ENCODE assay signal across 16 mouse cellular contexts in genomic region chr3:107207625-107208253, GRCm38 (mm10). TPM values are rescaled to one million over a fixed set of nuclear protein-coding genes. Genes with fewer than 3 reads are reported as not detected.
DNase-seq lines count a peak whose midpoint lies in the region; ATAC-seq and TF ChIP-seq lines count a peak whose summit lies in the region.
"Had no signal": no experiment of that assay in that cellular context is flagged by ENCODE, and none has a peak within 500 bp of the region (broad histone marks: within the 10 kb centered on the region; RNA-seq: fewer than 3 reads in every experiment).

No protein-coding gene starts in this region.

- H3K27ac ChIP-seq in forebrain, embryonic 16.5 days (ENCODE audit: low read length): no peak overlapping the region
- H3K27ac ChIP-seq in forebrain, embryonic 14.5 days (ENCODE audit: low read depth, low read length): no peak overlapping the region
- no peak overlapping the region for H3K27ac ChIP-seq in neural tube, embryonic 11.5 days (ENCODE audit: low read depth, low read length)
- no peak overlapping the region for H3K27ac ChIP-seq in neural tube, embryonic 15.5 days (replicated peaks)
- H3K27ac ChIP-seq in lung, postnatal 0 days (ENCODE audit: low read length): no peak overlapping the region
- no peak overlapping the region for H3K27ac ChIP-seq in midbrain, postnatal 0 days (ENCODE audit: low read depth, low read length)
- H3K27ac ChIP-seq: embryonic facial prominence, embryonic 15.5 days had no signal

- no peak overlapping the region for H3K4me2 ChIP-seq in forebrain, embryonic 16.5 days (ENCODE audit: low read length)
- no peak overlapping the region for H3K4me2 ChIP-seq in forebrain, embryonic 14.5 days (ENCODE audit: low read length)
- no peak overlapping the region for H3K4me2 ChIP-seq in neural tube, embryonic 11.5 days (ENCODE audit: low read depth)
- H3K4me2 ChIP-seq in neural tube, embryonic 15.5 days: no peak overlapping the region
- H3K4me2 ChIP-seq in lung, postnatal 0 days (replicated peaks; ENCODE audit: low read depth, low read length): no peak overlapping the region
- H3K4me2 ChIP-seq in midbrain, postnatal 0 days (ENCODE audit: low read depth, low read length, poor library complexity, severe bottlenecking): no peak overlapping the region
- H3K4me2 ChIP-seq: embryonic facial prominence, embryonic 15.5 days; heart, embryonic 11.5 days had no signal

- H3K9me3 ChIP-seq in forebrain, embryonic 16.5 days (ENCODE audit: control insufficient read depth, low read length): no peaks in the 10 kb centered on the region
- H3K9me3 ChIP-seq in forebrain, embryonic 14.5 days (replicated peaks; ENCODE audit: control insufficient read depth, low read length): no peaks in the 10 kb centered on the region
- H3K9me3 ChIP-seq in neural tube, embryonic 11.5 days (ENCODE audit: control insufficient read depth, low read length): no peaks in the 10 kb centered on the region
- H3K9me3 ChIP-seq in neural tube, embryonic 15.5 days (replicated peaks): no peaks in the 10 kb centered on the region
- no peaks in the 10 kb centered on the region for H3K9me3 ChIP-seq in lung, postnatal 0 days (ENCODE audit: low read length)
- no peaks in the 10 kb centered on the region for H3K9me3 ChIP-seq in midbrain, postnatal 0 days (ENCODE audit: low read length)
- H3K9me3 ChIP-seq: embryonic facial prominence, embryonic 15.5 days had no signal

- 67% methylated on average over 7 of the region's 7 CpGs for WGBS in forebrain, embryonic 16.5 days
- WGBS in forebrain, embryonic 14.5 days: 71% methylated on average over 7 of the region's 7 CpGs
- whole genome bisulfite sequencing in neural tube, embryonic 11.5 days: 59% methylated on average over 7 of the region's 7 CpGs
- WGBS in neural tube, embryonic 15.5 days: 59% methylated on average over 7 of the region's 7 CpGs
- WGBS in lung, postnatal 0 days: 55% methylated on average over 7 of the region's 7 CpGs
- WGBS in midbrain, postnatal 0 days: 60% methylated on average over 7 of the region's 7 CpGs

- DNase-seq in forebrain, embryonic 14.5 days (ENCODE audit: low spot score): no peak
- DNase-seq in neural tube, embryonic 11.5 days (ENCODE audit: low spot score): peak; percentile 45
- DNase-seq in lung, postnatal 0 days (ENCODE audit: low spot score): no peak
- DNase-seq in midbrain, postnatal 0 days (ENCODE audit: low spot score): peak; percentile 56
- DNase-seq in spleen, adult 12 weeks (ENCODE audit: low spot score): no peak
- DNase-seq in cerebellum, postnatal 36 days: no peak
- DNase-seq: adrenal gland, postnatal 25 days; cerebellum, adult 2 months had no signal

- H3K27me3 ChIP-seq in forebrain, embryonic 16.5 days (replicated peaks; ENCODE audit: control insufficient read depth, insufficient read depth, low read length): no peaks in the 10 kb centered on the region
- H3K27me3 ChIP-seq in forebrain, embryonic 14.5 days (replicated peaks; ENCODE audit: control insufficient read depth, insufficient read depth, low read length): no peaks in the 10 kb centered on the region
- H3K27me3 ChIP-seq in neural tube, embryonic 11.5 days (ENCODE audit: control insufficient read depth, insufficient read depth, low read length): no peaks in the 10 kb centered on the region
- H3K27me3 ChIP-seq in neural tube, embryonic 15.5 days (replicated peaks): no peaks in the 10 kb centered on the region
- no peaks in the 10 kb centered on the region for H3K27me3 ChIP-seq in lung, postnatal 0 days (replicated peaks; ENCODE audit: insufficient read depth, low read length)
- no peaks in the 10 kb centered on the region for H3K27me3 ChIP-seq in midbrain, postnatal 0 days (ENCODE audit: insufficient read depth, low read length)
- H3K27me3 ChIP-seq: embryonic facial prominence, embryonic 15.5 days had no signal

- H3K4me1 ChIP-seq in forebrain, embryonic 16.5 days (replicated peaks; ENCODE audit: control insufficient read depth, insufficient read depth, low read length): peaks cover 3% of the 10 kb centered on the region; the same call in 1 of the 2 replicates
- H3K4me1 ChIP-seq in forebrain, embryonic 14.5 days (ENCODE audit: control insufficient read depth, insufficient read depth, low read length): no peaks in the 10 kb centered on the region
- peaks cover 6% of the 10 kb centered on the region; the same call in 1 of the 2 replicates for H3K4me1 ChIP-seq in neural tube, embryonic 11.5 days (ENCODE audit: control insufficient read depth, insufficient read depth, low read length)
- peaks cover 12% of the 10 kb centered on the region for H3K4me1 ChIP-seq in neural tube, embryonic 15.5 days
- H3K4me1 ChIP-seq in lung, postnatal 0 days (ENCODE audit: insufficient read depth, low read depth, low read length): no peaks in the 10 kb centered on the region
- no peaks in the 10 kb centered on the region for H3K4me1 ChIP-seq in midbrain, postnatal 0 days (ENCODE audit: insufficient read depth, low read length)
- H3K4me1 ChIP-seq: embryonic facial prominence, embryonic 15.5 days had no signal

- H3K36me3 ChIP-seq in forebrain, embryonic 16.5 days (ENCODE audit: control insufficient read depth, insufficient read depth): no peaks in the 10 kb centered on the region
- H3K36me3 ChIP-seq in forebrain, embryonic 14.5 days (ENCODE audit: control insufficient read depth, insufficient read depth, low read length): no peaks in the 10 kb centered on the region
- H3K36me3 ChIP-seq in neural tube, embryonic 11.5 days (ENCODE audit: control insufficient read depth, insufficient read depth, low read length): no peaks in the 10 kb centered on the region
- H3K36me3 ChIP-seq in neural tube, embryonic 15.5 days: no peaks in the 10 kb centered on the region
- no peaks in the 10 kb centered on the region for H3K36me3 ChIP-seq in lung, postnatal 0 days (ENCODE audit: insufficient read depth, low read length)
- H3K36me3 ChIP-seq in midbrain, postnatal 0 days (ENCODE audit: insufficient read depth, low read length): no peaks in the 10 kb centered on the region
- H3K36me3 ChIP-seq: embryonic facial prominence, embryonic 15.5 days had no signal

- H3K9ac ChIP-seq in forebrain, embryonic 16.5 days (replicated peaks; ENCODE audit: low read depth, low read length): no peak overlapping the region
- no peak overlapping the region for H3K9ac ChIP-seq in forebrain, embryonic 14.5 days (ENCODE audit: low read length)
- no peak overlapping the region for H3K9ac ChIP-seq in neural tube, embryonic 11.5 days (ENCODE audit: low read length)
- no peak overlapping the region for H3K9ac ChIP-seq in neural tube, embryonic 15.5 days (replicated peaks)
- H3K9ac ChIP-seq in lung, postnatal 0 days (replicated peaks; ENCODE audit: low read depth): no peak overlapping the region
- H3K9ac ChIP-seq in midbrain, postnatal 0 days (replicated peaks; ENCODE audit: low read length, poor library complexity, severe bottlenecking): no peak overlapping the region
- H3K9ac ChIP-seq: embryonic facial prominence, embryonic 15.5 days had no signal

- ATAC-seq in forebrain, embryonic 16.5 days: peak; percentile 23; the same call in 1 of the 2 replicates
- ATAC-seq in forebrain, embryonic 14.5 days: no peak
- peak; percentile 58 for ATAC-seq in neural tube, embryonic 11.5 days (ENCODE audit: insufficient read depth, low FRiP score, low TSS enrichment)
- no peak for ATAC-seq in neural tube, embryonic 15.5 days (ENCODE audit: low FRiP score)
- peak; percentile 25; the same call in 1 of the 2 replicates for ATAC-seq in lung, postnatal 0 days
- ATAC-seq in midbrain, postnatal 0 days (ENCODE audit: low FRiP score): peak; percentile 33; the same call in 1 of the 2 replicates

- no peak for TF ChIP-seq CTCF in lung, postnatal 0 days (IDR thresholded peaks at IDR 0.05)
- no peak for TF ChIP-seq CTCF in midbrain, postnatal 0 days (IDR thresholded peaks at IDR 0.05)

- TF ChIP-seq EP300 in lung, postnatal 0 days (IDR thresholded peaks at IDR 0.05): no peak

- no peak overlapping the region for H3K4me3 ChIP-seq in forebrain, embryonic 16.5 days (replicated peaks; ENCODE audit: low read length)
- H3K4me3 ChIP-seq in forebrain, embryonic 14.5 days (ENCODE audit: low read depth, low read length): no peak overlapping the region
- H3K4me3 ChIP-seq in neural tube, embryonic 11.5 days (ENCODE audit: low read depth, low read length): no peak overlapping the region
- H3K4me3 ChIP-seq in neural tube, embryonic 15.5 days (replicated peaks): no peak overlapping the region
- H3K4me3 ChIP-seq in lung, postnatal 0 days (ENCODE audit: low read depth, low read length): no peak overlapping the region
- no peak overlapping the region for H3K4me3 ChIP-seq in midbrain, postnatal 0 days (ENCODE audit: low read depth, low read length)
- H3K4me3 ChIP-seq: embryonic facial prominence, embryonic 15.5 days had no signal

RNA-seq across cellular contexts. Expression of gene Cym, which starts 13.8 kb away (rescaled TPM):
- polyA plus RNA-seq in forebrain, embryonic 16.5 days (2015; fragmentation: Nextera tagmentation; extraction: Ambion mirVana): not detected in 2 replicates
- polyA plus RNA-seq in forebrain, embryonic 14.5 days (2014; fragmentation: Nextera tagmentation; extraction: Ambion mirVana): not detected in 2 replicates
- not detected in 2 replicates for polyA plus RNA-seq in neural tube, embryonic 11.5 days (2014; fragmentation: Nextera tagmentation; extraction: Ambion mirVana)
- 0.17 and 0.24 TPM in 2 replicates for polyA plus RNA-seq in neural tube, embryonic 15.5 days (2015; fragmentation: Nextera tagmentation; extraction: Ambion mirVana)
- 0.36 and 0.41 TPM in 2 replicates for polyA plus RNA-seq in lung, postnatal 0 days (2015; fragmentation: Nextera tagmentation; extraction: Ambion mirVana)
- 0.19 TPM in 1 of 2 replicates, not detected in the other for total RNA-seq in midbrain, postnatal 0 days (2014; rRNA removed)
- 0.16 TPM in 1 of 2 replicates, not detected in the other for polyA plus RNA-seq in midbrain, postnatal 0 days (2015; fragmentation: Nextera tagmentation; extraction: Ambion mirVana)
- total RNA-seq: layer of hippocampus, postnatal 14 days had no signal
- polyA plus RNA-seq: cerebellum, adult 2 months had no signal

RNA-seq across cellular contexts. Expression of gene A630076J17Rik, which starts 22.7 kb away (rescaled TPM):
- not detected in 2 replicates for polyA plus RNA-seq in forebrain, embryonic 16.5 days (2015; fragmentation: Nextera tagmentation; extraction: Ambion mirVana)
- not detected in 2 replicates for polyA plus RNA-seq in forebrain, embryonic 14.5 days (2014; fragmentation: Nextera tagmentation; extraction: Ambion mirVana)
- not detected in 2 replicates for polyA plus RNA-seq in neural tube, embryonic 11.5 days (2014; fragmentation: Nextera tagmentation; extraction: Ambion mirVana)
- 0.14 TPM in 1 of 2 replicates, not detected in the other for polyA plus RNA-seq in neural tube, embryonic 15.5 days (2015; fragmentation: Nextera tagmentation; extraction: Ambion mirVana)
- not detected in 2 replicates for polyA plus RNA-seq in lung, postnatal 0 days (2015; fragmentation: Nextera tagmentation; extraction: Ambion mirVana)
- not detected in 2 replicates for total RNA-seq in midbrain, postnatal 0 days (2014; rRNA removed)
- 0.20 TPM in 1 of 2 replicates, not detected in the other for polyA plus RNA-seq in midbrain, postnatal 0 days (2015; fragmentation: Nextera tagmentation; extraction: Ambion mirVana)
- total RNA-seq: adrenal gland, postnatal 25 days; layer of hippocampus, postnatal 14 days had no signal
- polyA plus RNA-seq: cerebellum, adult 2 months; embryonic facial prominence, embryonic 15.5 days; heart, embryonic 11.5 days; intestine, embryonic 14.5 days; limb, embryonic 14.5 days; spleen, adult 2 months had no signal

RNA-seq across cellular contexts. Expression of gene Kcna10, which starts 24.9 kb away (rescaled TPM):
- not detected in 2 replicates for polyA plus RNA-seq in forebrain, embryonic 16.5 days (2015; fragmentation: Nextera tagmentation; extraction: Ambion mirVana)
- not detected in 2 replicates for polyA plus RNA-seq in forebrain, embryonic 14.5 days (2014; fragmentation: Nextera tagmentation; extraction: Ambion mirVana)
- not detected in 2 replicates for polyA plus RNA-seq in neural tube, embryonic 11.5 days (2014; fragmentation: Nextera tagmentation; extraction: Ambion mirVana)
- polyA plus RNA-seq in neural tube, embryonic 15.5 days (2015; fragmentation: Nextera tagmentation; extraction: Ambion mirVana): not detected in 2 replicates
- polyA plus RNA-seq in lung, postnatal 0 days (2015; fragmentation: Nextera tagmentation; extraction: Ambion mirVana): not detected in 2 replicates
- not detected in 2 replicates for total RNA-seq in midbrain, postnatal 0 days (2014; rRNA removed)
- polyA plus RNA-seq in midbrain, postnatal 0 days (2015; fragmentation: Nextera tagmentation; extraction: Ambion mirVana): not detected in 2 replicates
- total RNA-seq: adrenal gland, postnatal 25 days; layer of hippocampus, postnatal 14 days had no signal
- polyA plus RNA-seq: embryonic facial prominence, embryonic 15.5 days; heart, embryonic 11.5 days; intestine, embryonic 14.5 days; limb, embryonic 14.5 days; spleen, adult 2 months had no signal

RNA-seq across cellular contexts. Expression of gene Prok1, which starts 31.8 kb away (rescaled TPM):
- polyA plus RNA-seq in forebrain, embryonic 16.5 days (2015; fragmentation: Nextera tagmentation; extraction: Ambion mirVana): 0.19 TPM in 1 of 2 replicates, not detected in the other
- polyA plus RNA-seq in forebrain, embryonic 14.5 days (2014; fragmentation: Nextera tagmentation; extraction: Ambion mirVana): not detected in 2 replicates
- polyA plus RNA-seq in neural tube, embryonic 11.5 days (2014; fragmentation: Nextera tagmentation; extraction: Ambion mirVana): not detected in 2 replicates
- 0.15 and 0.36 TPM in 2 replicates for polyA plus RNA-seq in neural tube, embryonic 15.5 days (2015; fragmentation: Nextera tagmentation; extraction: Ambion mirVana)
- polyA plus RNA-seq in lung, postnatal 0 days (2015; fragmentation: Nextera tagmentation; extraction: Ambion mirVana): 0.12 TPM in 1 of 2 replicates, not detected in the other
- 0.14 and 0.33 TPM in 2 replicates for total RNA-seq in midbrain, postnatal 0 days (2014; rRNA removed)
- polyA plus RNA-seq in midbrain, postnatal 0 days (2015; fragmentation: Nextera tagmentation; extraction: Ambion mirVana): 0.09 and 0.16 TPM in 2 replicates
- total RNA-seq: layer of hippocampus, postnatal 14 days had no signal
- polyA plus RNA-seq: embryonic facial prominence, embryonic 15.5 days; heart, embryonic 11.5 days; intestine, embryonic 14.5 days; spleen, adult 2 months had no signal

Comparison
In these comparisons a context has a peak if more than half of its experiments do, and no peak if none do; other contexts are left out.
1. ATAC-seq: peak in forebrain, embryonic 16.5 days (single experiment), neural tube, embryonic 11.5 days (single experiment), lung, postnatal 0 days (single experiment) and midbrain, postnatal 0 days (single experiment); none in forebrain, embryonic 14.5 days (single experiment) and neural tube, embryonic 15.5 days (single experiment).
2. DNase-seq: peak in neural tube, embryonic 11.5 days (single experiment) and midbrain, postnatal 0 days (single experiment); none in forebrain, embryonic 14.5 days (single experiment), lung, postnatal 0 days (single experiment), spleen, adult 12 weeks (single experiment) and cerebellum, postnatal 36 days (0 of 2).